In the genomic region with DNA sequence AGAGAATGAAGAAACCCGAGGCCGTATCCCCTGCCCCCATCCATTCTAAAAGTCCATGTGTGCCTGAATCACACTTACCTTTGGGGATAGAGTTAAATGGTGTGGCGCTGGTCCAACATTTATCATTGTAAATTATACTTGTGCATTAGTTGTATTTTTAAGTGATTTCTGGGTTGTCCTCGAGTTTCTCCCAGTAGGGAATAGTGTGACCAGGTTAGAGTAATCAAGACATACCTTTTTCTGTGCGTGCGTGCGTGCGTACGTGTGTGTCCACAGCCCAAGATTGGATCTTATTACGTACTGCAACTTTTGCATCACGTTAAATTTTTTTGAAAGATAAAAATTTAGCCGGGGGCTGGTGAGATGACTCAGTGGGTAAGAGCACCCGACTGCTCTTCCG, we compare ENCODE assay signal across 8 mouse cellular contexts. TPM values are rescaled to one million over a fixed set of nuclear protein-coding genes. Genes with fewer than 3 reads are reported as not detected.
DNase-seq lines count a peak whose midpoint lies in the region; ATAC-seq lines count a peak whose summit lies in the region.

No protein-coding gene starts in this region.

- no peak for ATAC-seq in erythroblast, adult 5-6 weeks (replicated peaks; ENCODE audit: low FRiP score, poor library complexity, severe bottlenecking)
- no peak for ATAC-seq in liver, embryonic 11.5 days (replicated peaks; ENCODE audit: low FRiP score)
- ATAC-seq in megakaryocyte-erythroid progenitor cell, adult 5-6 weeks (replicated peaks; ENCODE audit: low FRiP score, low TSS enrichment, poor library complexity, severe bottlenecking), result no peak

- peak overlapping the region; percentile 91 for H3K9ac ChIP-seq in liver, embryonic 11.5 days (ENCODE audit: low read depth, low read length)

- peak overlapping the region; percentile 98 for H3K4me3 ChIP-seq in erythroblast, embryonic 14.5 days (replicated peaks)
- peak overlapping the region; percentile 96 for H3K4me3 ChIP-seq in forebrain, embryonic 10.5 days
- peak overlapping the region; percentile 97 for H3K4me3 ChIP-seq in liver, embryonic 11.5 days (ENCODE audit: low read depth, low read length)

- no peaks in the 10 kb centered on the region for H3K9me3 ChIP-seq in erythroblast, embryonic 14.5 days (ENCODE audit: control insufficient read depth, low read length)
- H3K9me3 ChIP-seq in forebrain, embryonic 10.5 days, result no peaks in the 10 kb centered on the region
- H3K9me3 ChIP-seq in liver, embryonic 11.5 days (ENCODE audit: control insufficient read depth, low read length), result no peaks in the 10 kb centered on the region

- WGBS in forebrain, embryonic 10.5 days, result 59% methylated on average over 14 of the region's 14 CpGs
- 45% methylated on average over 14 of the region's 14 CpGs for WGBS in liver, embryonic 11.5 days

- peak; percentile 72 for DNase-seq in 416B (ENCODE audit: low read depth)
- DNase-seq in forebrain, embryonic 10.5 days (ENCODE audit: extremely low spot score, low spot score), result no peak
- DNase-seq in liver, embryonic 11.5 days (ENCODE audit: low spot score), result no peak
- no peak for DNase-seq in frontal cortex, postnatal 14 days (ENCODE audit: low spot score in 2 of 2)
- no peak for DNase-seq in c-Kit-positive CD71-positive TER-119-positive erythroid progenitor cells, embryonic 14.5 days (ENCODE audit: low spot score)

- H3K27me3 ChIP-seq in erythroblast, embryonic 14.5 days (ENCODE audit: control insufficient read depth), result no peaks in the 10 kb centered on the region
- H3K27me3 ChIP-seq in forebrain, embryonic 10.5 days (ENCODE audit: poor library complexity, severe bottlenecking), result no peaks in the 10 kb centered on the region
- H3K27me3 ChIP-seq in liver, embryonic 11.5 days (replicated peaks; ENCODE audit: control insufficient read depth, insufficient read depth, low read length), result no peaks in the 10 kb centered on the region

- H3K36me3 ChIP-seq in erythroblast, embryonic 14.5 days (ENCODE audit: control insufficient read depth), result peaks cover 56% of the 10 kb centered on the region
- peaks cover 39% of the 10 kb centered on the region for H3K36me3 ChIP-seq in forebrain, embryonic 10.5 days (replicated peaks)
- H3K36me3 ChIP-seq in liver, embryonic 11.5 days (ENCODE audit: control insufficient read depth, insufficient read depth, low read length), result peaks cover 6% of the 10 kb centered on the region; the same call in 1 of the 2 replicates

- peak overlapping the region; percentile 99 for H3K27ac ChIP-seq in forebrain, embryonic 10.5 days
- peak overlapping the region; percentile 98 for H3K27ac ChIP-seq in liver, embryonic 11.5 days (ENCODE audit: low read depth, low read length)

- peaks cover 82% of the 10 kb centered on the region for H3K4me1 ChIP-seq in erythroblast, embryonic 14.5 days (ENCODE audit: control insufficient read depth)
- H3K4me1 ChIP-seq in forebrain, embryonic 10.5 days, result peaks cover 46% of the 10 kb centered on the region
- H3K4me1 ChIP-seq in liver, embryonic 11.5 days (replicated peaks; ENCODE audit: control insufficient read depth, insufficient read depth, low read length), result peaks cover 53% of the 10 kb centered on the region

- peak overlapping the region; percentile 89 for H3K4me2 ChIP-seq in liver, embryonic 11.5 days

RNA-seq across cellular contexts. Expression of a gene that starts 0.8 kb away (rescaled TPM):
- 0.10 and 0.29 TPM in 2 replicates for polyA plus RNA-seq in erythroblast, embryonic 14.5 days (2012)
- 6.9 and 14.8 TPM in 2 replicates for total RNA-seq in erythroblast, adult 5-6 weeks (2015; ENCODE audit: low replicate concordance)
- total RNA-seq in erythroblast, adult 5-6 weeks (2017; ENCODE audit: low replicate concordance), result 4.9 and 19.1 TPM in 2 replicates
- 46.5 and 55.4 TPM in 2 replicates for polyA plus RNA-seq in forebrain, embryonic 10.5 days (2016; fragmentation: Nextera tagmentation; extraction: Ambion mirVana)
- 42.2 and 53.9 TPM in 2 replicates for polyA plus RNA-seq in liver, embryonic 11.5 days (2014; fragmentation: Nextera tagmentation; extraction: Ambion mirVana)
- 26.6 and 41.9 TPM in 2 replicates for total RNA-seq in megakaryocyte-erythroid progenitor cell, adult 5-6 weeks (2014; fragmentation: Nextera tagmentation)
- total RNA-seq in megakaryocyte-erythroid progenitor cell, adult 5-6 weeks (2017), result 52.6 and 60.8 TPM in 2 replicates

RNA-seq across cellular contexts. Expression of a gene that starts 1.1 kb away (rescaled TPM):
- polyA plus RNA-seq in erythroblast, embryonic 14.5 days (2012), result 5.4 and 8.0 TPM in 2 replicates
- total RNA-seq in erythroblast, adult 5-6 weeks (2015; ENCODE audit: low replicate concordance), result 60.2 and 64.6 TPM in 2 replicates
- 61.6 and 122 TPM in 2 replicates for total RNA-seq in erythroblast, adult 5-6 weeks (2017; ENCODE audit: low replicate concordance)
- polyA plus RNA-seq in forebrain, embryonic 10.5 days (2016; fragmentation: Nextera tagmentation; extraction: Ambion mirVana), result 546 and 553 TPM in 2 replicates
- 318 and 355 TPM in 2 replicates for polyA plus RNA-seq in liver, embryonic 11.5 days (2014; fragmentation: Nextera tagmentation; extraction: Ambion mirVana)
- 128 and 189 TPM in 2 replicates for total RNA-seq in megakaryocyte-erythroid progenitor cell, adult 5-6 weeks (2014; fragmentation: Nextera tagmentation)
- 92.8 and 105 TPM in 2 replicates for total RNA-seq in megakaryocyte-erythroid progenitor cell, adult 5-6 weeks (2017)

RNA-seq across cellular contexts. Expression of a gene that starts 41.6 kb away (rescaled TPM):
- polyA plus RNA-seq in erythroblast, embryonic 14.5 days (2012), result 0.04 and 0.08 TPM in 2 replicates
- total RNA-seq in erythroblast, adult 5-6 weeks (2015; ENCODE audit: low replicate concordance), result 2.3 TPM in 1 of 2 replicates, not detected in the other
- total RNA-seq in erythroblast, adult 5-6 weeks (2017; ENCODE audit: low replicate concordance), result 1.5 and 1.7 TPM in 2 replicates
- polyA plus RNA-seq in forebrain, embryonic 10.5 days (2016; fragmentation: Nextera tagmentation; extraction: Ambion mirVana), result 5.8 and 6.0 TPM in 2 replicates
- polyA plus RNA-seq in liver, embryonic 11.5 days (2014; fragmentation: Nextera tagmentation; extraction: Ambion mirVana), result 4.2 and 4.8 TPM in 2 replicates
- total RNA-seq in megakaryocyte-erythroid progenitor cell, adult 5-6 weeks (2014; fragmentation: Nextera tagmentation), result 4.4 and 6.9 TPM in 2 replicates
- total RNA-seq in megakaryocyte-erythroid progenitor cell, adult 5-6 weeks (2017), result 13.3 and 22.2 TPM in 2 replicates

RNA-seq across cellular contexts. Expression of a gene that starts 48.9 kb away (rescaled TPM):
- not detected in 2 replicates for polyA plus RNA-seq in erythroblast, embryonic 14.5 days (2012)
- not detected in 2 replicates for total RNA-seq in erythroblast, adult 5-6 weeks (2015; ENCODE audit: low replicate concordance)
- 0.56 TPM in 1 of 2 replicates, not detected in the other for total RNA-seq in erythroblast, adult 5-6 weeks (2017; ENCODE audit: low replicate concordance)
- 0.41 and 0.50 TPM in 2 replicates for polyA plus RNA-seq in forebrain, embryonic 10.5 days (2016; fragmentation: Nextera tagmentation; extraction: Ambion mirVana)
- 0.36 and 0.40 TPM in 2 replicates for polyA plus RNA-seq in liver, embryonic 11.5 days (2014; fragmentation: Nextera tagmentation; extraction: Ambion mirVana)
- not detected in 2 replicates for total RNA-seq in megakaryocyte-erythroid progenitor cell, adult 5-6 weeks (2014; fragmentation: Nextera tagmentation)
- total RNA-seq in megakaryocyte-erythroid progenitor cell, adult 5-6 weeks (2017), result not detected in 2 replicates

Comparison
In these comparisons a context has a peak if more than half of its experiments do, and no peak if none do; other contexts are left out.
1. RNA of a gene that starts 0.8 kb away (polyA plus RNA-seq): 42.2 to 53.9 TPM in liver, embryonic 11.5 days and 46.5 to 55.4 TPM in forebrain, embryonic 10.5 days; 0.10 to 0.29 TPM in erythroblast, embryonic 14.5 days; every median in the first group is over 10 times any median in the second.
2. RNA of a gene that starts 1.1 kb away (polyA plus RNA-seq): 546 to 553 TPM in forebrain, embryonic 10.5 days and 318 to 355 TPM in liver, embryonic 11.5 days; 5.4 to 8.0 TPM in erythroblast, embryonic 14.5 days; every median in the first group is over 10 times any median in the second.
3. Peak in every context shown above with its lines, with median percentiles within 50 percentile points of each other: H3K4me3 ChIP-seq.